Mouse (Mus musculus) cerebellum, adult 8-10 months (tissue): ENCODE measurements at regions not wholly inside any gene's neighbourhood (a gene's known extent, or its start where the extent isn't known, plus 50 kb on each side); places are given as distances from the start of the nearest gene placed in this dataset.

Experiments
- DNase-seq: peaks from one replicate; pipeline ENCODE4 v3.0.0; 2022

- DNase-seq: no peak
Measured at GRCm38 (mm10) chr11:45058658-45059057, 441.5 kb downstream of the Ebf1 start.

GRCm38 (mm10) chr11:45066592-45066991, 449.5 kb downstream of the Ebf1 start:
- no peak for DNase-seq

- DNase-seq: no peak
Measured at GRCm38 (mm10) chr11:45070280-45070679, 453.2 kb downstream of the Ebf1 start.

- no peak for DNase-seq
Measured at GRCm38 (mm10) chr11:45071195-45071594, 454.1 kb downstream of the Ebf1 start.

- no peak for DNase-seq
Measured at GRCm38 (mm10) chr11:45084506-45085037, 467.5 kb downstream of the Ebf1 start.

GRCm38 (mm10) chr11:45085145-45085544, 468.0 kb downstream of the Ebf1 start:
- DNase-seq: no peak

- no peak for DNase-seq
Measured at GRCm38 (mm10) chr11:45087186-45087915, 470.2 kb downstream of the Ebf1 start.

- no peak for DNase-seq
Measured at GRCm38 (mm10) chr11:45088286-45088685, 471.2 kb downstream of the Ebf1 start.

- no peak for DNase-seq
Measured at GRCm38 (mm10) chr11:45089561-45089960, 472.4 kb downstream of the Ebf1 start.

- DNase-seq: no peak
Measured at GRCm38 (mm10) chr11:45103498-45104336, 486.6 kb downstream of the Ebf1 start.

- DNase-seq: no peak
Measured at GRCm38 (mm10) chr11:45116702-45117101, 499.6 kb downstream of the Ebf1 start.

GRCm38 (mm10) chr11:45123276-45123675, 506.2 kb downstream of the Ebf1 start:
- no peak for DNase-seq

GRCm38 (mm10) chr11:45136781-45137180, 519.7 kb downstream of the Ebf1 start:
- no peak for DNase-seq

- no peak for DNase-seq
Measured at GRCm38 (mm10) chr11:45138351-45138975, 521.3 kb downstream of the Ebf1 start.

- no peak for DNase-seq
Measured at GRCm38 (mm10) chr11:45140490-45140889, 523.4 kb downstream of the Ebf1 start.

- no peak for DNase-seq
Measured at GRCm38 (mm10) chr11:45154070-45154469, 537.0 kb downstream of the Ebf1 start.

GRCm38 (mm10) chr11:45154497-45154896, 537.4 kb downstream of the Ebf1 start:
- DNase-seq: no peak

GRCm38 (mm10) chr11:45155782-45156181, 538.7 kb downstream of the Ebf1 start:
- DNase-seq: no peak

- no peak for DNase-seq
Measured at GRCm38 (mm10) chr11:45158282-45158681, 541.2 kb downstream of the Ebf1 start.

GRCm38 (mm10) chr11:45160871-45161270, 543.8 kb downstream of the Ebf1 start:
- no peak for DNase-seq

- DNase-seq: no peak
Measured at GRCm38 (mm10) chr11:45173546-45173945, 556.4 kb downstream of the Ebf1 start.

- no peak for DNase-seq
Measured at GRCm38 (mm10) chr11:45174071-45174470, 557.0 kb downstream of the Ebf1 start.
